Mouse (Mus musculus) spleen, adult 2 months (tissue): Measurements from ENCODE around the gene Bcl2l2. TPM values are rescaled to one million over a fixed set of nuclear protein-coding genes. Genes with fewer than 3 reads are reported as not detected.

Source experiments
- DNase-seq, 2 experiments: peaks; one replicate each; pipeline versions ENCODE4 v3.0.0 to v3.0.0-alpha.2; 2012 to 2021; ENCODE audit warnings: low spot score in 2 of 2, low read depth in 1 of 2
- H3K27ac ChIP-seq: fragments of 200-500 bp; 2 replicates; pipeline ENCODE4 v1.5.1; 2012; ENCODE audit warnings: low read length, inconsistent platforms; ENCODE audit not compliant: insufficient read depth
- H3K27me3 ChIP-seq: fragments of 200-500 bp; 2 replicates; pipeline ENCODE4 v1.6.1; 2012; ENCODE audit warnings: mild to moderate bottlenecking, moderate library complexity, low read length, inconsistent platforms; ENCODE audit not compliant: control insufficient read depth, insufficient read depth
- H3K36me3 ChIP-seq: fragments of 200-500 bp; 2 replicates; pipeline ENCODE4 v1.6.1; 2012; ENCODE audit warnings: mild to moderate bottlenecking, low read length, inconsistent platforms; ENCODE audit not compliant: control insufficient read depth, insufficient read depth
- H3K4me1 ChIP-seq: fragments of 200-500 bp; 2 replicates; pipeline ENCODE4 v1.6.1; 2011; ENCODE audit warnings: inconsistent platforms; ENCODE audit not compliant: control insufficient read depth, insufficient read depth, insufficient read length
- H3K4me3 ChIP-seq: fragments of 200-500 bp; 2 replicates; pipeline ENCODE4 v1.5.1; 2011; ENCODE audit warnings: mild to moderate bottlenecking, inconsistent platforms; ENCODE audit not compliant: insufficient read depth, insufficient read length; ENCODE audit errors: extremely low read depth
- CTCF ChIP-seq: fragments of 200-500 bp; IDR thresholded peaks from 2 replicates; pipeline ENCODE4 v1.5.1; 2011; ENCODE audit warnings: mild to moderate bottlenecking, inconsistent platforms; ENCODE audit not compliant: insufficient read depth, insufficient read length, insufficient replicate concordance; ENCODE audit errors: extremely low read depth
- POLR2A ChIP-seq: fragments of 200-500 bp; IDR thresholded peaks from 2 replicates; pipeline ENCODE4 v1.6.1; 2011; ENCODE audit warnings: low read depth, low read length, inconsistent platforms
- WGBS: fragments of 180-500 bp; shearing (Covaris S2); methylation state at CpG from one replicate; pipeline ENCODE4 v1.1.7; 2018; 5-methylcytosine and 5-hydroxymethylcytosine counted together
- polyA plus RNA-seq: library from polyadenylated mRNA; depleted of rRNA; stranded (reverse); fragments of >200 nt; gene quantifications from 2 replicates; pipeline ENCODE4 v1.2.3, GENCODE M21; 2012

Gene Bcl2l2
- polyA plus RNA-seq, 1 experiment: 16.6 TPM

GRCm38 (mm10) chr14:54925349-54926342 is 42.5 kb downstream of the Bcl2l2 start, which contains the start of gene Efs:
Gene Efs (minus strand): TSS chr14:54926126.
- H3K4me1 ChIP-seq: no peaks in the 10 kb centered on the region; the same call in 1 of the 2 replicates
- H3K36me3 ChIP-seq: no peaks in the 10 kb centered on the region
- peaks cover 16% of the 10 kb centered on the region for H3K27me3 ChIP-seq
- H3K27ac ChIP-seq: peak within 1 kb of the TSS; percentile 31; the same call in 1 of the 2 replicates
- H3K4me3 ChIP-seq: peak within 1 kb of the TSS; percentile 21; the same call in 1 of the 2 replicates
- TF ChIP-seq CTCF (no peak), POLR2A (no peak)
- no peak for DNase-seq
- WGBS: 15% methylated on average over 52 of the region's 57 CpGs

GRCm38 (mm10) chr14:54926401-54927158 is 43.4 kb downstream of the Bcl2l2 start:
- Histone ChIP-seq H3K27me3 (peaks cover 16% of the 10 kb centered on the region), H3K27ac (no peak overlapping the region), H3K4me3 (peak overlapping the region; percentile 21; the same call in 1 of the 2 replicates), H3K4me1 (no peaks in the 10 kb centered on the region; the same call in 1 of the 2 replicates), H3K36me3 (no peaks in the 10 kb centered on the region)
- WGBS: 3% methylated on average over 52 of the region's 58 CpGs
- no peak for DNase-seq
- TF ChIP-seq POLR2A (no peak), CTCF (no peak)

GRCm38 (mm10) chr14:54927296-54927695 is 44.1 kb downstream of the Bcl2l2 start:
- peaks cover 16% of the 10 kb centered on the region for H3K27me3 ChIP-seq
- H3K27ac ChIP-seq: no peak overlapping the region
- H3K4me1 ChIP-seq: no peaks in the 10 kb centered on the region; the same call in 1 of the 2 replicates

GRCm38 (mm10) chr14:54929801-54930200 is 46.6 kb downstream of the Bcl2l2 start:
- no peaks in the 10 kb centered on the region; the same call in 1 of the 2 replicates for H3K4me1 ChIP-seq
- no peak for DNase-seq
- H3K27ac ChIP-seq: no peak overlapping the region
- TF ChIP-seq POLR2A: no peak
- TF ChIP-seq CTCF: no peak
- no peak overlapping the region for H3K4me3 ChIP-seq
- H3K36me3 ChIP-seq: no peaks in the 10 kb centered on the region
- peaks cover 15% of the 10 kb centered on the region for H3K27me3 ChIP-seq
- 84% methylated on average over 5 of the region's 5 CpGs for WGBS

More at GRCm38 (mm10) chr14:54927296-54927695, 44.1 kb downstream of the Bcl2l2 start:
- Histone ChIP-seq H3K4me3 (no peak overlapping the region), H3K36me3 (no peaks in the 10 kb centered on the region)
- TF ChIP-seq POLR2A (no peak), CTCF (no peak)
- WGBS: 47% methylated on average over 7 of the region's 7 CpGs
- no peak for DNase-seq

- TF ChIP-seq CTCF: no peak
- TF ChIP-seq POLR2A: no peak
- DNase-seq: no peak
- peaks cover 13% of the 10 kb centered on the region for H3K27me3 ChIP-seq
- WGBS: 25% methylated on average over 2 of the region's 2 CpGs
- no peak overlapping the region for H3K27ac ChIP-seq
- no peaks in the 10 kb centered on the region; the same call in 1 of the 2 replicates for H3K4me1 ChIP-seq
- H3K4me3 ChIP-seq: no peak overlapping the region
- H3K36me3 ChIP-seq: no peaks in the 10 kb centered on the region
Measured at GRCm38 (mm10) chr14:54930431-54930830, 47.3 kb downstream of the Bcl2l2 start.

- H3K27ac ChIP-seq: no peak within 1 kb of the TSS
- no peak for DNase-seq
- H3K27me3 ChIP-seq: peaks cover 3% of the 10 kb centered on the region; the same call in 1 of the 2 replicates
- no peak for TF ChIP-seq CTCF
- no peak for TF ChIP-seq POLR2A
- H3K36me3 ChIP-seq: no peaks in the 10 kb centered on the region
- no peaks in the 10 kb centered on the region for H3K4me1 ChIP-seq
- no peak within 1 kb of the TSS for H3K4me3 ChIP-seq
- 81% methylated on average over 6 of the region's 6 CpGs for WGBS
Measured at GRCm38 (mm10) chr14:54932645-54933150, 49.5 kb downstream of the Bcl2l2 start, which contains the start of gene Il25. Gene Il25 (plus strand): TSS chr14:54932695.
